Mouse (Mus musculus) macrophage (primary cell): ENCODE data around the gene Kcnf1. TPM values are rescaled to one million over a fixed set of nuclear protein-coding genes. Genes with fewer than 3 reads are reported as not detected.

Source experiments
- H3K27ac ChIP-seq: fragments of 350-480 bp; formaldehyde crosslinking; 2 replicates; pipeline ENCODE4 v1.9.0; 2021
- H3K36me3 ChIP-seq: fragments of 350-480 bp; formaldehyde crosslinking; 2 replicates; pipeline ENCODE4 v1.9.0; 2021; ENCODE audit errors: inconsistent target
- H3K4me3 ChIP-seq: fragments of 350-480 bp; formaldehyde crosslinking; 2 replicates; pipeline ENCODE4 v1.9.0; 2021; ENCODE audit errors: inconsistent target
- H3K79me2 ChIP-seq: fragments of 350-480 bp; formaldehyde crosslinking; 2 replicates; pipeline ENCODE4 v1.9.0; 2021; ENCODE audit errors: inconsistent target
- whole genome bisulfite sequencing: methylation state at CpG from one replicate; pipeline ENCODE4 v1.1.7; 2026; ENCODE audit warnings: inconsistent platforms; ENCODE audit not compliant: missing documents; 5-methylcytosine and 5-hydroxymethylcytosine counted together
- polyA plus RNA-seq: library from polyadenylated mRNA; stranded (reverse); fragments of 250-400 nt; gene quantifications from 3 replicates; pipeline ENCODE4 v1.2.4, GENCODE M21; 2018; ENCODE audit warnings: inconsistent platforms
- total RNA-seq, 78 experiments: library from RNA; depleted of rRNA; stranded (reverse); fragments of 250-400 nt; gene quantifications; 1 replicate in 9 of 78; 2 replicates in 24 of 78; 3 replicates in 43 of 78; 4 replicates in 2 of 78; pipeline ENCODE4 v1.2.4; 2018; ENCODE audit warnings: inconsistent platforms in 56 of 78

Gene Kcnf1
- under 1 TPM in 1 of 26 experiments, not detected in 25; 0.16 TPM for total RNA-seq (2018; cell fraction: chromatin; rRNA removed)
- under 1 TPM in 4 of 26 experiments, not detected in 22; 0.03 to 0.07 (median 0.05) TPM for total RNA-seq (2018; cell fraction: cytosol; rRNA removed)
- under 1 TPM in 2 of 26 experiments, not detected in 24; 0.11 to 0.12 TPM for total RNA-seq (2018; cell fraction: nucleus; rRNA removed)
- polyA plus RNA-seq = not detected in 3 replicates

- WGBS = 60% methylated on average over 4 of the region's 4 CpGs
- no peak within 1 kb of the TSS for H3K4me3 ChIP-seq
These were observed at the start of gene Kcnf1 for GRCm38 (mm10) chr12:17176757-17177092. Kcnf1 (minus strand) TSS chr12:17176888.

GRCm38 (mm10) chr12:17225012-17225411 is 48.3 kb upstream of the Kcnf1 start:
- 94% methylated on average over 5 of the region's 5 CpGs for WGBS
- H3K36me3 ChIP-seq = no peaks in the 10 kb centered on the region
- H3K79me2 ChIP-seq = no peaks in the 10 kb centered on the region
- H3K4me3 ChIP-seq = no peak overlapping the region
- no peak overlapping the region for H3K27ac ChIP-seq

More at GRCm38 (mm10) chr12:17176757-17177092, at the start of gene Kcnf1:
- H3K79me2 ChIP-seq = no peaks in the 10 kb centered on the region
- no peaks in the 10 kb centered on the region for H3K36me3 ChIP-seq
- no peak within 1 kb of the TSS for H3K27ac ChIP-seq

- no peak overlapping the region for H3K4me3 ChIP-seq
- H3K36me3 ChIP-seq = no peaks in the 10 kb centered on the region
- no peaks in the 10 kb centered on the region for H3K79me2 ChIP-seq
- no peak overlapping the region for H3K27ac ChIP-seq
- WGBS = 63% methylated on average over 3 of the region's 3 CpGs
These were observed 46.4 kb upstream of the Kcnf1 start for GRCm38 (mm10) chr12:17223050-17223449.

- H3K79me2 ChIP-seq = no peaks in the 10 kb centered on the region
- H3K4me3 ChIP-seq = no peak overlapping the region
- WGBS = 46% methylated on average over 5 of the region's 5 CpGs
- H3K36me3 ChIP-seq = no peaks in the 10 kb centered on the region
- H3K27ac ChIP-seq = no peak overlapping the region
These were observed 45.3 kb upstream of the Kcnf1 start for GRCm38 (mm10) chr12:17221891-17222428.

- Histone ChIP-seq H3K27ac (no peak overlapping the region), H3K36me3 (no peaks in the 10 kb centered on the region)
- 86% methylated on average over 5 of the region's 5 CpGs for WGBS
These were observed 43.9 kb upstream of the Kcnf1 start for GRCm38 (mm10) chr12:17220631-17221030.

GRCm38 (mm10) chr12:17219107-17219506 is 42.4 kb upstream of the Kcnf1 start:
- 7% methylated on average over 4 of the region's 4 CpGs for WGBS
- Histone ChIP-seq H3K27ac (no peak overlapping the region), H3K4me3 (no peak overlapping the region), H3K79me2 (no peaks in the 10 kb centered on the region), H3K36me3 (no peaks in the 10 kb centered on the region)

More at GRCm38 (mm10) chr12:17220631-17221030, 43.9 kb upstream of the Kcnf1 start:
- H3K4me3 ChIP-seq = no peak overlapping the region
- H3K79me2 ChIP-seq = no peaks in the 10 kb centered on the region

- whole genome bisulfite sequencing = 80% methylated on average over 7 of the region's 8 CpGs
- H3K79me2 ChIP-seq = no peaks in the 10 kb centered on the region
- no peak overlapping the region for H3K4me3 ChIP-seq
- H3K27ac ChIP-seq = no peak overlapping the region
- H3K36me3 ChIP-seq = no peaks in the 10 kb centered on the region
These were observed 41.7 kb upstream of the Kcnf1 start for GRCm38 (mm10) chr12:17218390-17218789.

- Histone ChIP-seq H3K27ac (no peak overlapping the region), H3K4me3 (no peak overlapping the region), H3K36me3 (no peaks in the 10 kb centered on the region), H3K79me2 (no peaks in the 10 kb centered on the region)
- 98% methylated on average over 7 of the region's 7 CpGs for WGBS
These were observed 39.1 kb upstream of the Kcnf1 start for GRCm38 (mm10) chr12:17215751-17216150.

- H3K4me3 ChIP-seq = no peak overlapping the region
- 89% methylated on average over 13 of the region's 13 CpGs for WGBS
These were observed 26.0 kb upstream of the Kcnf1 start for GRCm38 (mm10) chr12:17202492-17203322.

GRCm38 (mm10) chr12:17198621-17199020 is 21.9 kb upstream of the Kcnf1 start:
- 98% methylated on average over 5 of the region's 5 CpGs for WGBS

More at GRCm38 (mm10) chr12:17202492-17203322, 26.0 kb upstream of the Kcnf1 start:
- no peak overlapping the region for H3K27ac ChIP-seq
- H3K36me3 ChIP-seq = no peaks in the 10 kb centered on the region
- no peaks in the 10 kb centered on the region for H3K79me2 ChIP-seq

GRCm38 (mm10) chr12:17194140-17194539 is 17.5 kb upstream of the Kcnf1 start:
- Histone ChIP-seq H3K4me3 (no peak overlapping the region), H3K36me3 (no peaks in the 10 kb centered on the region), H3K79me2 (no peaks in the 10 kb centered on the region), H3K27ac (no peak overlapping the region)
- 89% methylated on average over 3 of the region's 6 CpGs for WGBS

More at GRCm38 (mm10) chr12:17198621-17199020, 21.9 kb upstream of the Kcnf1 start:
- Histone ChIP-seq H3K4me3 (no peak overlapping the region), H3K27ac (no peak overlapping the region), H3K79me2 (no peaks in the 10 kb centered on the region), H3K36me3 (no peaks in the 10 kb centered on the region)

- 85% methylated on average over 1 of the region's 1 CpGs for WGBS
- no peak overlapping the region for H3K27ac ChIP-seq
- H3K79me2 ChIP-seq = no peaks in the 10 kb centered on the region
- H3K36me3 ChIP-seq = no peaks in the 10 kb centered on the region
- H3K4me3 ChIP-seq = no peak overlapping the region
These were observed 16.6 kb upstream of the Kcnf1 start for GRCm38 (mm10) chr12:17193311-17193710.

GRCm38 (mm10) chr12:17192887-17193286 is 16.2 kb upstream of the Kcnf1 start:
- WGBS = 89% methylated on average over 2 of the region's 2 CpGs
- Histone ChIP-seq H3K27ac (no peak overlapping the region), H3K4me3 (no peak overlapping the region), H3K79me2 (no peaks in the 10 kb centered on the region), H3K36me3 (no peaks in the 10 kb centered on the region)

GRCm38 (mm10) chr12:17184303-17184775 is 7.7 kb upstream of the Kcnf1 start:
- WGBS = 34% methylated on average over 5 of the region's 7 CpGs
- H3K27ac ChIP-seq = no peak overlapping the region
- H3K36me3 ChIP-seq = no peaks in the 10 kb centered on the region
- H3K79me2 ChIP-seq = no peaks in the 10 kb centered on the region
- no peak overlapping the region for H3K4me3 ChIP-seq

- WGBS = 48% methylated on average over 10 of the region's 10 CpGs
- H3K4me3 ChIP-seq = no peak overlapping the region
- no peak overlapping the region for H3K27ac ChIP-seq
- no peaks in the 10 kb centered on the region for H3K79me2 ChIP-seq
- H3K36me3 ChIP-seq = no peaks in the 10 kb centered on the region
These were observed 7.1 kb upstream of the Kcnf1 start for GRCm38 (mm10) chr12:17183788-17184187.
